Mouse (Mus musculus): Measurements from ENCODE around the gene Actrt2.

Gene Actrt2

GRCm38 (mm10) chr4:154683068-154683752, 15.5 kb upstream of the Actrt2 start:
- no peak for DNase-seq (ENCODE audit: low read depth, low spot score)

- DNase-seq (ENCODE audit: low read depth, low spot score) = no peak
Measured at GRCm38 (mm10) chr4:154682311-154682710, 14.6 kb upstream of the Actrt2 start.

GRCm38 (mm10) chr4:154675441-154676000, 7.9 kb upstream of the Actrt2 start:
- no peak for DNase-seq (ENCODE audit: low read depth, low spot score)

- DNase-seq (ENCODE audit: low read depth, low spot score) = no peak
Measured at GRCm38 (mm10) chr4:154674966-154675365, 7.3 kb upstream of the Actrt2 start.

GRCm38 (mm10) chr4:154674541-154674940, 6.9 kb upstream of the Actrt2 start:
- peak; percentile 44 for DNase-seq (ENCODE audit: low read depth, low spot score)

- no peak for DNase-seq (ENCODE audit: low read depth, low spot score)
Measured at GRCm38 (mm10) chr4:154673986-154674385, 6.3 kb upstream of the Actrt2 start.

GRCm38 (mm10) chr4:154672027-154672426, 4.4 kb upstream of the Actrt2 start:
- no peak for DNase-seq (ENCODE audit: low read depth, low spot score)

- no peak for DNase-seq (ENCODE audit: low read depth, low spot score)
Measured at GRCm38 (mm10) chr4:154671232-154671912, 3.7 kb upstream of the Actrt2 start.

GRCm38 (mm10) chr4:154662681-154663215, 4.9 kb downstream of the Actrt2 start:
- DNase-seq (ENCODE audit: low read depth, low spot score) = no peak

GRCm38 (mm10) chr4:154661256-154661655, 6.4 kb downstream of the Actrt2 start:
- DNase-seq (ENCODE audit: low read depth, low spot score) = no peak

- no peak for DNase-seq (ENCODE audit: low read depth, low spot score)
Measured at GRCm38 (mm10) chr4:154660025-154660424, 7.6 kb downstream of the Actrt2 start.

GRCm38 (mm10) chr4:154655134-154655910, 12.3 kb downstream of the Actrt2 start:
- no peak for DNase-seq (ENCODE audit: low read depth, low spot score)

GRCm38 (mm10) chr4:154652494-154652893, 15.2 kb downstream of the Actrt2 start:
- no peak for DNase-seq (ENCODE audit: low read depth, low spot score)

GRCm38 (mm10) chr4:154649083-154649747, 18.5 kb downstream of the Actrt2 start:
- no peak for DNase-seq (ENCODE audit: low read depth, low spot score)

GRCm38 (mm10) chr4:154642496-154642895, 25.2 kb downstream of the Actrt2 start:
- no peak for DNase-seq (ENCODE audit: low read depth, low spot score)

GRCm38 (mm10) chr4:154641296-154642110, 26.2 kb downstream of the Actrt2 start:
- no peak for DNase-seq (ENCODE audit: low read depth, low spot score)

GRCm38 (mm10) chr4:154640443-154641295, 27.0 kb downstream of the Actrt2 start:
- no peak for DNase-seq (ENCODE audit: low read depth, low spot score)

- no peak for DNase-seq (ENCODE audit: low read depth, low spot score)
Measured at GRCm38 (mm10) chr4:154639591-154640442, 27.9 kb downstream of the Actrt2 start.

GRCm38 (mm10) chr4:154639126-154639525, 28.5 kb downstream of the Actrt2 start:
- DNase-seq (ENCODE audit: low read depth, low spot score) = no peak
